Mouse (Mus musculus) urinary bladder, postnatal 14 days (tissue): ENCODE results near the gene Abcc5.
"Not testable (repeated sequence)": the region's sequence is repeated elsewhere in the genome, so short reads cannot be mapped to it uniquely, and the experiment has no call there.

ENCODE experiments used
- DNase-seq: peaks from one replicate; pipeline ENCODE4 v3.0.0; 2021; ENCODE audit warnings: low spot score

The Abcc5 gene

GRCm38 (mm10) chr16:20425855-20426598, at the start of gene Abcc5:
Gene Abcc5, minus strand, starts transcription at chr16:20426394.
- DNase-seq: peak; percentile 90

GRCm38 (mm10) chr16:20475335-20475734, 49.1 kb upstream of the Abcc5 start:
- DNase-seq: no peak

GRCm38 (mm10) chr16:20474786-20475185, 48.6 kb upstream of the Abcc5 start:
- DNase-seq: no peak

DNA sequence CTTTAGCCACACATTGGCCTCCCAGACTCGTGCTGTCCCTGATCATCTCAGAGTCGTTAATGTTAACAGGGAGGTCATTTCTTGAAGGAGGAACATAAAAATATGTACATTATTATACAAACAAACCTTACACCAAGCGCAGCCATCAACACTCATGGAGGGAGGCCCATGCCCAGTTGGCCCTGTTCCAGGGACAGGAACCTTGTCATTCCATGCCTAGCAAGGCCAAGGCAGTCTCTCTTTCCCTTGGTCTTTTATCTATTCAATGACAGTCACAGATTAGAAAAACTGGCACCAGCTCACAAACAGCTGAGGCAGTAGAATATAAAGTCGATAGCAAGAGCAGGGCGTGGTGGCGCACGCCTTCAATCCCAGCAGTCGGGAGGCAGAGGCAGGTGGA, 48.0 kb upstream of the Abcc5 start:
- DNase-seq: no peak

- DNase-seq: no peak
Observed at GRCm38 (mm10) chr16:20473748-20474147, 47.6 kb upstream of the Abcc5 start.

DNA sequence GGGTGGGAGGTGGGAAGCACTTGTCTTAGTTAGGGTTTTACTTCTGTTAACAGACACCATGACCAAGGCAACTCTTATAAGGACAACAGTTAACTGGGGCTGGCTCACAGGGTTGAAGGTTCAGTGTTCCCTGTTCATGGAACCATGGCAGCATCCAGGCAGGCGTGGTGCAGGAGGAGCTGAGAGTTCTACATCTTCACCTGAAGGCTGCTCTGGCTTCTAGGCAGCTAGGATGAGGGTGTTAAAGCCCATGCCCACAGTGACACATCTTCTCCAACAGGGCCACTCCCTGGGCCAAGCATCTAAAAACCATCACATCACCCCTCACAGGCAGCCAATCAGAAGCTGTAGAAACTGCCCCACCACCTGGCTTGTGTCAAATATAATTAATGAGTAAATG, 45.5 kb upstream of the Abcc5 start:
- no peak for DNase-seq

DNA sequence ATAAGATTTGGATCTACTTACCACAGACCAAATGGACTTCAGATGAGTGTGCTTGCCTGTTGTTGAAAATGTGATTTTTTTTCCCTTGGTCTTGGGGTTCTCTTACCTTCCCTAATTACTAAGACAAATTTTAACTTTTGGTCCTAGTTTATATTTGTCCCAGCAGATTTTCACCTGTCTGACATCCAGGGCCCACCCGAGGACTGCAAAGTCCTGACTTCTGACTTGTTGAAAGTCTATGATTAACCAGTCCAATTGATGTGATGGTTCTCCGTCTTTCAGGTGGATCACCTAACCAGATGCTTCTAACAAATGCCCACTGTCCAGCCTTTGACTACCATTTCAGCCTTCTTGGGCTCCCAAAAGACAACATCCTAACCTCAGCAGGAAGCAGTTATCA, 44.8 kb upstream of the Abcc5 start:
- no peak for DNase-seq

GRCm38 (mm10) chr16:20464725-20465124, 38.5 kb upstream of the Abcc5 start:
- DNase-seq: no peak

DNA sequence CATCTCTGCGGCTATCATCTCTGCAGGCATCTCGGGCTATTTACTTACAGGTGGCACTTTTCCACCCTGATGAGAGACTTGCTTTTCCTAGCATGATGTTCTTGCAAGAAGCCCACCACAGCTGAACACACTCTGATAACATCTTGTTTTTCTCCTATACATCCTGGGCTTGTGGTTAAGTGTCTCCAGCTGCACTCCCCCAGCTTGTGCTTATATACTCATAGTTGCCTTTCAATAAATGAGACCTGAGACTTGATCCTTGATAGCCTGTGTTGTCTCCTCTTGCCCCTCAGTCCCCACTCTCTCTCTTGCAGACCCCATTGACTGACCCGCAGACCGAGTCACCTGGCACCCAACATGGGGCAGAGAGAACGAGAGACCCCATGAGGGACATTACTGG, 32.5 kb upstream of the Abcc5 start:
- DNase-seq: not testable (repeated sequence)

DNA sequence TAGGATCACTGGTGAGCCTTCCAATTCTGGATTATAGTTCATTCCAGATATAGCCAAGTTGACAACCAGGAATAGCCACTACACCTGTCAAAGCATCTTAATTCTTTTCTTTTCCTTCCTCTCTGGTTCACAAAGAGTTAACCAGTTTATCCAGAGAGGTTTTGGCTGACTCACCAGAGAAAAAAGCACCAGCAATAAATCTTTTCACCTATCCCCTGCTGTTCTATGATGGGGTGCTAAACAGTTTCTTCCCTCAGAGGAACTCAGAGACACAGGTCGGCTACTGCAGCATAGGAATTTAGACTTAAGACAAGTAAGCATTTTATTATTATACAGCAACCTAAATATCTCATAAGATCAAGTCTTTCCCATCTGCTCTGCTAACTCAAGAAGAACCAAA, 29.9 kb upstream of the Abcc5 start:
- no peak for DNase-seq

DNA sequence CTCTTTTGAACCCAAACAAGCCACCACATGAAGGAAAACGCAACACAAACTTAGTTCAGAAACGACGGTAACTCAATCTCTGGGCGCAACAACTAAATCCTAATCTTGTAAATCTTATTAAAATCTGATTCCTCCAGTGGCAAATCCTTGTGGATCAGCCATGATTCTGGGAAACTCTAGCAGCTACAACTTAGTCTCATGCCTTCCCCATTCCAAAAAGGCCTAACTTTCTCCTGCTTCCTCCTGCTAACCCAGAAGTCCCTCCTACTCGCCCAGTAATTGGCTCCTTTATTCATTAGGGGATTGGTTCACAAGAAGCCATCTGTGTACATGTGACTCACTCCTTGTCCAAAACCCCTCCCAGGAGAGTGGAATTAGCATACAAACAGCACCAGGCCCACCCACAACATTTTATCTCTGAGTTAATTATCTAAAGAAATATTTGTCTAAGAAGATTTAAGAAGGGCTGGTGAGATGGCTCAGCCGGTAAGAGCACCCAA, 28.0 kb upstream of the Abcc5 start:
- DNase-seq: no peak

GRCm38 (mm10) chr16:20451774-20452173, 25.6 kb upstream of the Abcc5 start:
- DNase-seq: no peak

DNA sequence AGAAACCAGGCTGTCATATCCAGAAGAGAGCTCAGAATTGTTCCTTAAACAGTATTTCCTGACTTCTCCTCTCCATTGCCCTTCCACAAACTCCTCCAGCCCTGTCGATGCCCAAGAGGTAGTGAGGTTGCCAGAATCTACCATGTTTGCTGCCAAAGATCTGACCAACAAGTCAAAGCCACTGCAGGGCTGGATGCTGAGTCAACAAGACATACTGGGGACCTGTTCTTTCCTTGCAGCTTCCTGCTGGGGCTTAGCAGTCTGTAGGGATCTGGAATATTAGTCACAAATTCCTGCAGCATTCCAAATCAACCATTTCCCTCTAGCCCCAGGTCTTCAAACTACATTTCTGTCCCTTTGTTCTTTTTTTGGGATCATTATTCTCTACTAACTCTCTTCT, 19.7 kb upstream of the Abcc5 start:
- no peak for DNase-seq

DNA sequence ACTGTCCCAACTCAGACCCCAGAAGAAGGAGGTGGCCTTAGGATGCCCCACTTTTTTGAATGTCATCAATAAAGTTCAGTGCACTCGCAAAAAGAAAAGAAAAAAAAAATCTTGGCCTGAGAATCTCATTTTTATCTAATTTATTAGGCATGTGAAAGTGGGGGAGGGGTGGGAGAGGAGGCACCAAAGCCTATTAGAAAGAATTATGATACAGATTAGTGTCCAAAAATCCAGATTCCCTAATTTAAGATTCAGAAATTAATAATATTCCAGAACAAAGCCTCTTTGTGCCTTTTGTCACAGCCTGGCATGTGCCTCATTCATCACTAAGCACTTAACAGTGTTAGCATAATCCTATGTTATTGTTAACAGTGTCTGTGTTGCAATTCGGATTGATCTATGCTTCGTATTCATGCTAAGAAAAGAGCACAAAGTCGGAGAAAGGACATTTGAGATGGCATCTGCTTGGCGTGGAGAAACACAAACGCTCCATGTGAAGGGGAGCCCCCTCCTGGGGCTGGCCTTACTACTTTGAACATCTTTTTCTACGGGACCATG, 18.7 kb upstream of the Abcc5 start:
- DNase-seq: no peak

GRCm38 (mm10) chr16:20442871-20443270, 16.7 kb upstream of the Abcc5 start:
- DNase-seq: no peak

- no peak for DNase-seq
Observed at GRCm38 (mm10) chr16:20438673-20439415, 12.7 kb upstream of the Abcc5 start.

GRCm38 (mm10) chr16:20438046-20438445, 11.9 kb upstream of the Abcc5 start:
- not testable (repeated sequence) for DNase-seq

DNA sequence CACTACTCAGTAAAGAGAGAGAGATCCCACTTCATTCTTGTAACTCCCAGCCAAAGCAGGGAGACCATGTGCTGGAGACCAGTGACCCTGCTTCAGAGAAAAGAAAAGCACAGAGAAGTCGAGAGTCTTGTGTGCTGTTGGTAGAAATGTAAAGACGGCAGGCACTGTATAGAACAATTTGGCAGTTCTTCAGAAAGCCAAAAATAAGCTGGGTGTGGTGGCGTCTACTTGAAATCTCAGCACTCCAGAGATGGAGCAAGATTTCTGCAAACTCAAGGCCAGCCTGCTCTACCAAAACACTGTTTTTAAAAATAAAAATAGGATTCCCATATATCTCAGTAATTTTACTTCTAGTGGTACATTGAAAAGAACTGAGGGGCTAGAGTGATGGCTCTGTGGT, 10.1 kb upstream of the Abcc5 start:
- DNase-seq: no peak

- no peak for DNase-seq
Observed at GRCm38 (mm10) chr16:20429328-20429727, 3.1 kb upstream of the Abcc5 start.

DNA sequence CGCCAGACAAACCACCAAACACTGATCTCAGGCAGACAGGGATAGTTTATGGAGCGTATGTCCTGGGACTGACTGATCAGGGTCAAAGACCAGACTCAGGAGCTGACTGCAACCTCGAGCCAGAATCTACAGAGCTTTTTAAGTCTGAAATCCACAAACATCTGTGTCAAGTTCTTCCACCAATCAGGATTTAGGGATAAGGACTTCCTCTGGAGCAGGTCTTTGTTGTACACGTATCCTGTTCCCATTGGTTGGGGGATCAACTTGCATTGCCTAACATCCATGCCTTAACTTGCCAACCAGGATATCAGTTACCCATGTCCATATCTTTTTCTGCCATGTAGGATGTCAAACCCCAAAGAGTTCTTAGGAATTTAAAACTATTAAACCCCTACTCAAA, 1.4 kb upstream of the Abcc5 start:
- no peak for DNase-seq

- DNase-seq: no peak
Observed at GRCm38 (mm10) chr16:20424719-20425650, 1.2 kb downstream of the Abcc5 start.

- no peak for DNase-seq
Observed at GRCm38 (mm10) chr16:20424226-20424663, 1.9 kb downstream of the Abcc5 start.
